Comparison of ENCODE assay signal across 11 mouse cellular contexts in the genomic region with DNA sequence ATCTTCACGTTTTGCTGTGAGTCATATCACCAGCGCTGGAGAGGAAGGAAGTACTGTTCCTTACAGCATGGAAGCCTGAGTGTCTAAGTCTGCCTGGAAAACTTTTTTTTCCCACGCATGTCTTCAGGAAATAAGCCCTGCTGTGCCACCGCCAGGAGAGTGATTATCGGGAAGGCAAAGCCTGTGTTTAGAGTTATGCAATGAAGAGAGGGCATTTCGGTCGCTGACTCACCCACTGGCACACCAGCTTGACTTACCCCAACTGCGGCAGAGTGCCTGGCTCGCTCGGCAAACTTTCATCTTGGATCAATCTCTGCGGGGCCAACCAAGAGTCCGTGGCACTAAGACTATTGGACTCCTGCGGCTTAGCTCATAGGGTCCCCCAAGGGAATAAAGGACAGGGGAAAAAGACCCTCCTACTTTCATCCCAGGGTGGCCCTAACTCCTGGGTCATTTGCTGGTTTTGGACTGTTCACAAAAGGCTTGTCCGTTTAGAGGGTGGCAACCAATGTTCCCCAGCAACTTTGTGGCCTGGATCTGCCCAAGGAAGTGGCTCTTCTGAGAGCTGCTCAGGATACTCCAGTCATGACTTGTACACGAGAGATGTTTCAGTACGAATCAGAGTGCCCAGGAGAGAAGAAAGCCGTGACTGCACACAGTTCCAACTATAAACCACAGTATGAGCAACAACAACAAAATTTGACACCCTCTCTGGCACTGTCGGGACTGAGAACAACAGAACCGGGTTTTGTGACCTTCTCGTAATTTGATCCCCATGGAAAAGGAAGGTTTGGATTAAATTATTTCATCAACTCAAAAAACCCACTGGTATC.
A peak's percentile ranks its signal among the peaks of the same experiment; 100 is the strongest.
DNase-seq lines count a peak whose midpoint lies in the region; ATAC-seq and TF ChIP-seq lines count a peak whose summit lies in the region.
"Had no signal": no experiment of that assay in that cellular context is flagged by ENCODE, and none has a peak within 500 bp of the region (broad histone marks: within the 10 kb centered on the region; RNA-seq: fewer than 3 reads in every experiment).

No protein-coding gene starts in this region.

- no peaks in the 10 kb centered on the region for H3K27me3 ChIP-seq in forebrain, embryonic 11.5 days (ENCODE audit: control insufficient read depth, insufficient read depth, low read length)
- H3K27me3 ChIP-seq in forebrain, embryonic 13.5 days: no peaks in the 10 kb centered on the region
- no peaks in the 10 kb centered on the region for H3K27me3 ChIP-seq in testis, adult 2 months (ENCODE audit: control insufficient read depth, insufficient read depth, low read length)

- no peak overlapping the region for H3K4me2 ChIP-seq in forebrain, embryonic 11.5 days (ENCODE audit: low read depth, low read length, severe bottlenecking)
- no peak overlapping the region for H3K4me2 ChIP-seq in forebrain, embryonic 13.5 days

- 74% methylated on average over 20 of the region's 20 CpGs for WGBS in forebrain, embryonic 11.5 days
- WGBS in forebrain, embryonic 13.5 days: 77% methylated on average over 20 of the region's 20 CpGs

- peak; percentile 44 for DNase-seq in forebrain, embryonic 11.5 days (ENCODE audit: low spot score)
- DNase-seq in testis, postnatal 14 days (ENCODE audit: low spot score): no peak
- peak; percentile 14 for DNase-seq in heart, postnatal 4 days
- DNase-seq in urinary bladder, postnatal 36 days (ENCODE audit: low spot score in 2 of 2): peak; percentile 40 to 73
- no peak for DNase-seq in natural killer cell, adult 2 months (ENCODE audit: low spot score in 2 of 2)
- no peak for DNase-seq in left cerebral cortex, postnatal 10 days (ENCODE audit: extremely low spot score in 1 of 2, low spot score in 2 of 2)
- DNase-seq: cerebellum, adult 8-10 months; spleen, adult 18-20 months had no signal

- peaks cover 10% of the 10 kb centered on the region for H3K4me1 ChIP-seq in forebrain, embryonic 11.5 days (replicated peaks; ENCODE audit: control insufficient read depth, insufficient read depth, low read length)
- H3K4me1 ChIP-seq in forebrain, embryonic 13.5 days: peaks cover 9% of the 10 kb centered on the region
- H3K4me1 ChIP-seq in testis, adult 2 months (ENCODE audit: control insufficient read depth, insufficient read depth, low read length): peaks cover 2% of the 10 kb centered on the region; the same call in 1 of the 2 replicates

- H3K36me3 ChIP-seq in forebrain, embryonic 11.5 days (ENCODE audit: control insufficient read depth, insufficient read depth, low read length): no peaks in the 10 kb centered on the region
- no peaks in the 10 kb centered on the region for H3K36me3 ChIP-seq in forebrain, embryonic 13.5 days (ENCODE audit: poor library complexity, severe bottlenecking)
- H3K36me3 ChIP-seq in testis, adult 2 months (ENCODE audit: control insufficient read depth, insufficient read depth, low read length): no peaks in the 10 kb centered on the region

- no peak overlapping the region for H3K4me3 ChIP-seq in forebrain, embryonic 11.5 days (ENCODE audit: low read depth, low read length)
- H3K4me3 ChIP-seq in forebrain, embryonic 13.5 days: no peak overlapping the region
- H3K4me3 ChIP-seq in testis, adult 2 months (ENCODE audit: control insufficient read depth, low read depth, low read length): peak overlapping the region; percentile 50
- H3K4me3 ChIP-seq: megakaryocyte, embryonic 14.5 days had no signal

- no peak for TF ChIP-seq CTCF in testis, adult 2 months (IDR thresholded peaks at IDR 0.05; ENCODE audit: control insufficient read depth, insufficient read depth, insufficient replicate concordance, low read depth, low read length)

- peaks cover 2% of the 10 kb centered on the region; the same call in 1 of the 2 replicates for H3K9me3 ChIP-seq in forebrain, embryonic 11.5 days (ENCODE audit: control insufficient read depth, low read length)
- H3K9me3 ChIP-seq in forebrain, embryonic 13.5 days (replicated peaks): 0 out of 2 replicates have a peak, but pooled peaks cover 3% of the 10 kb centered on the region

- H3K27ac ChIP-seq in forebrain, embryonic 11.5 days (ENCODE audit: low read depth, low read length): no peak overlapping the region
- H3K27ac ChIP-seq in forebrain, embryonic 13.5 days: no peak overlapping the region
- no peak overlapping the region for H3K27ac ChIP-seq in testis, adult 2 months (ENCODE audit: control insufficient read depth, insufficient read depth, low read depth, low read length)

- ATAC-seq in forebrain, embryonic 11.5 days (replicated peaks; ENCODE audit: low FRiP score): no peak
- ATAC-seq in forebrain, embryonic 13.5 days: no peak

- intact Hi-C loops in left cerebral cortex, postnatal 10 days (cut with DNase I): no loop called here

- no peak for TF ChIP-seq POLR2A in testis, adult 2 months (IDR thresholded peaks at IDR 0.05; ENCODE audit: control insufficient read depth, low read depth, low read length)

- no peak overlapping the region for H3K9ac ChIP-seq in forebrain, embryonic 11.5 days (ENCODE audit: low read length)
- no peak overlapping the region for H3K9ac ChIP-seq in forebrain, embryonic 13.5 days

Comparison
In these comparisons a context has a peak if more than half of its experiments do, and no peak if none do; other contexts are left out.
1. DNase-seq: peak in forebrain, embryonic 11.5 days (single experiment), heart, postnatal 4 days (single experiment) and urinary bladder, postnatal 36 days (2 of 2); none in testis, postnatal 14 days (single experiment), natural killer cell, adult 2 months (0 of 2) and left cerebral cortex, postnatal 10 days (0 of 2).